Mouse (Mus musculus) lung, postnatal 0 days (tissue): ENCODE measurements around the gene Shoc2. TPM values are rescaled to one million over a fixed set of nuclear protein-coding genes. Genes with fewer than 3 reads are reported as not detected.

Source experiments
- ATAC-seq: fragments of 200-750 bp; cut with Nextera tagmentation; 2 replicates; pipeline ENCODE4 v1.8.0; 2017; ENCODE audit warnings: moderate library complexity
- DNase-seq: peaks from one replicate; pipeline ENCODE4 v3.0.0-alpha.2; 2016; ENCODE audit warnings: low spot score
- H3K27ac ChIP-seq: fragments of 300-500 bp; sonication (generic); 2 replicates; pipeline ENCODE4 v1.5.1; 2014; ENCODE audit warnings: antibody characterized with exemption, mild to moderate bottlenecking, low read length, mixed read lengths
- H3K27me3 ChIP-seq: fragments of 300-500 bp; sonication (generic); replicated peaks from 2 replicates; pipeline ENCODE4 v1.6.1; 2014; ENCODE audit warnings: low read length, mixed read lengths; ENCODE audit not compliant: insufficient read depth
- H3K36me3 ChIP-seq: fragments of 300-500 bp; sonication (generic); 2 replicates; pipeline ENCODE4 v1.6.1; 2014; ENCODE audit warnings: low read length, mixed read lengths; ENCODE audit not compliant: insufficient read depth
- H3K4me1 ChIP-seq: fragments of 300-500 bp; sonication (generic); 2 replicates; pipeline ENCODE4 v1.6.1; 2014; ENCODE audit warnings: antibody characterized with exemption, low read depth, low read length, mixed read lengths; ENCODE audit not compliant: insufficient read depth
- H3K4me2 ChIP-seq: fragments of 300-500 bp; sonication (generic); replicated peaks from 2 replicates; pipeline ENCODE4 v1.6.1; 2014; ENCODE audit warnings: low read depth, mild to moderate bottlenecking, low read length, moderate library complexity, mixed read lengths
- H3K4me3 ChIP-seq: fragments of 300-500 bp; sonication (generic); 2 replicates; pipeline ENCODE4 v1.5.1; 2014; ENCODE audit warnings: low read depth, low read length
- H3K9ac ChIP-seq: fragments of 300-500 bp; sonication (generic); replicated peaks from 2 replicates; pipeline ENCODE4 v1.6.1; 2014; ENCODE audit warnings: low read depth, mild to moderate bottlenecking
- H3K9me3 ChIP-seq: fragments of 300-500 bp; sonication (generic); 2 replicates; pipeline ENCODE4 v1.6.1; 2016; ENCODE audit warnings: low read length, mixed read lengths
- CTCF ChIP-seq: IDR thresholded peaks from 2 replicates; pipeline ENCODE4 v1.5.1; 2016; ENCODE audit warnings: antibody characterized with exemption, mild to moderate bottlenecking
- EP300 ChIP-seq: IDR thresholded peaks from 2 replicates; pipeline ENCODE4 v1.6.1; 2016; ENCODE audit warnings: antibody characterized with exemption, mild to moderate bottlenecking, control low read depth
- WGBS: fragments of 180-500 bp; shearing (Covaris S2); extraction: QIAGEN DNeasy Blood & Tissue Kit; methylation state at CpG from one replicate; pipeline ENCODE4 v1.1.7; 2014; 5-methylcytosine and 5-hydroxymethylcytosine counted together
- polyA plus RNA-seq: library from polyadenylated mRNA; unstranded; fragments of >200 nt; fragmentation: Nextera tagmentation; extraction: Ambion mirVana; gene quantifications from 2 replicates; pipeline ENCODE4 v1.2.1, GENCODE M21; 2015

Gene Shoc2
- polyA plus RNA-seq, 1 experiment from 2014 or later, result 26.7 TPM

- Histone ChIP-seq H3K36me3 (no peaks in the 10 kb centered on the region; the same call in 1 of the 2 replicates), H3K27ac (no peak overlapping the region), H3K4me1 (no peaks in the 10 kb centered on the region), H3K9ac (no peak overlapping the region), H3K4me3 (no peak overlapping the region), H3K27me3 (no peaks in the 10 kb centered on the region), H3K4me2 (no peak overlapping the region), H3K9me3 (no peaks in the 10 kb centered on the region)
- WGBS, result 61% methylated on average over 7 of the region's 7 CpGs
- TF ChIP-seq EP300 (no peak), CTCF (no peak)
- no peak for DNase-seq
- no peak for ATAC-seq
Measured at GRCm38 (mm10) chr19:53971938-53972337, 27.8 kb downstream of the Shoc2 start.

- H3K27ac ChIP-seq, result no peak overlapping the region
- ATAC-seq, result no peak
Measured at GRCm38 (mm10) chr19:53973656-53974055, 29.6 kb downstream of the Shoc2 start.

GRCm38 (mm10) chr19:53982041-53982440 is 37.9 kb downstream of the Shoc2 start:
- Histone ChIP-seq H3K4me1 (no peaks in the 10 kb centered on the region), H3K27me3 (no peaks in the 10 kb centered on the region), H3K4me2 (no peak overlapping the region), H3K36me3 (no peaks in the 10 kb centered on the region; the same call in 1 of the 2 replicates), H3K4me3 (no peak overlapping the region), H3K9ac (no peak overlapping the region), H3K27ac (no peak overlapping the region), H3K9me3 (no peaks in the 10 kb centered on the region)
- no peak for ATAC-seq
- WGBS, result 57% methylated on average over 3 of the region's 3 CpGs
- DNase-seq, result no peak
- TF ChIP-seq CTCF (no peak), EP300 (no peak)

More at GRCm38 (mm10) chr19:53973656-53974055, 29.6 kb downstream of the Shoc2 start:
- H3K9me3 ChIP-seq, result no peaks in the 10 kb centered on the region
- no peaks in the 10 kb centered on the region for H3K4me1 ChIP-seq
- no peaks in the 10 kb centered on the region for H3K27me3 ChIP-seq
- H3K4me2 ChIP-seq, result no peak overlapping the region
- no peak overlapping the region for H3K4me3 ChIP-seq
- H3K9ac ChIP-seq, result no peak overlapping the region
- 83% methylated on average over 1 of the region's 1 CpGs for WGBS
- no peaks in the 10 kb centered on the region; the same call in 1 of the 2 replicates for H3K36me3 ChIP-seq
- no peak for DNase-seq
- TF ChIP-seq EP300 (no peak), CTCF (no peak)

DNA sequence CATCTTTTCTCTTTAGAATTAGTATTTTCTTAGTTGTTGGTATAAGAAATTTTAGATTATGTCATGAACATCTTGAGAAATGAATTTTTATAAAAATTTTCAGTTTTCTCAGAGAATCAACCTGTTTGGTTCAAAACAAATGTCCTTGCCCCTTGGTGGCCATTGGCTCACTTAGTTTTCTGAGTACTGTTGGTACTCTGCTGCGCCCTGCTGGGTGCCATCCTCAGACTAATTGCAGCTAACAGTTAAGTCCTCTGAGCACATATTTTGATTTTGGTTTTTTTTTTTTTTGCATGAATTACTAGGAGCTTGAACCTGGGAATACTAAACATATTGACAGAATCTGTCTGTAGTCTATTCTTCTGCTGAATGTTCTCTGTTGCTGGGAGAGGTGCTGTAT is 39.2 kb downstream of the Shoc2 start:
- Histone ChIP-seq H3K27ac (no peak overlapping the region), H3K4me1 (no peaks in the 10 kb centered on the region), H3K4me3 (no peak overlapping the region), H3K27me3 (no peaks in the 10 kb centered on the region), H3K4me2 (no peak overlapping the region), H3K9me3 (no peaks in the 10 kb centered on the region), H3K9ac (no peak overlapping the region), H3K36me3 (no peaks in the 10 kb centered on the region)
- no peak for TF ChIP-seq EP300
- peak; percentile 38 for TF ChIP-seq CTCF
- WGBS, result 95% methylated on average over 1 of the region's 1 CpGs
- no peak for ATAC-seq
- DNase-seq, result no peak

DNA sequence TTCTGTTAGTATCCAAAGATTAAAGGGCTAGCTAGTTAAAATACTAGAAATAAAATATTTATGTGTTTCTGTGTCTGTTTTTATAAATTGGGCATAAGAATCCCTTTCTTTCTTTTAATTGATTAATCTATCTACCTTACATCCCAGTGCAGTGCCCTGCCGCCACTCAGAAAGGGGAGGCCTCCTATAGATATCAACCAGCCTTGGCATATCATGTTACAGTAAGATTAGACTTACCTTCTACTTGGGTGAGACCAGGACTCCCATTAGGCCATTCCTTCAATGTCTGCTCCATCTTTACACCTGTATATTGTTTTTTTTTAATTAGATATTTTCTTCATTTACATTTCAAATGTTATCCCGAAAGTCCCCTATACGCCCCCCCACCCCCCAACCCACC is 40.5 kb downstream of the Shoc2 start:
- DNase-seq, result no peak
- Histone ChIP-seq H3K9ac (no peak overlapping the region), H3K4me1 (no peaks in the 10 kb centered on the region), H3K36me3 (no peaks in the 10 kb centered on the region), H3K4me2 (no peak overlapping the region), H3K27me3 (no peaks in the 10 kb centered on the region), H3K4me3 (no peak overlapping the region), H3K9me3 (no peaks in the 10 kb centered on the region), H3K27ac (no peak overlapping the region)
- TF ChIP-seq CTCF, result no peak
- TF ChIP-seq EP300, result no peak
- ATAC-seq, result no peak
- WGBS, result 99% methylated on average over 3 of the region's 3 CpGs

- Histone ChIP-seq H3K9ac (no peak overlapping the region), H3K9me3 (no peaks in the 10 kb centered on the region), H3K27me3 (no peaks in the 10 kb centered on the region), H3K4me1 (no peaks in the 10 kb centered on the region), H3K27ac (no peak overlapping the region), H3K4me3 (no peak overlapping the region), H3K36me3 (no peaks in the 10 kb centered on the region), H3K4me2 (no peak overlapping the region)
- ATAC-seq (no peak), DNase-seq (no peak)
- 89% methylated on average over 2 of the region's 2 CpGs for WGBS
- no peak for TF ChIP-seq CTCF
- TF ChIP-seq EP300, result no peak
Measured at GRCm38 (mm10) chr19:53990538-53990937, 46.4 kb downstream of the Shoc2 start.

- Histone ChIP-seq H3K27ac (no peak overlapping the region), H3K4me2 (no peak overlapping the region)
Measured at GRCm38 (mm10) chr19:53993860-53994259, 49.8 kb downstream of the Shoc2 start.

More at GRCm38 (mm10) chr19:53993860-53994259, 49.8 kb downstream of the Shoc2 start:
- Histone ChIP-seq H3K4me1 (no peaks in the 10 kb centered on the region), H3K4me3 (no peak overlapping the region), H3K36me3 (no peaks in the 10 kb centered on the region), H3K9me3 (no peaks in the 10 kb centered on the region), H3K27me3 (no peaks in the 10 kb centered on the region), H3K9ac (no peak overlapping the region)
- ATAC-seq (no peak), DNase-seq (no peak)
- TF ChIP-seq CTCF, result no peak
- TF ChIP-seq EP300, result no peak
- 76% methylated on average over 3 of the region's 3 CpGs for whole genome bisulfite sequencing
